8 mouse cellular contexts compared by ENCODE assay signal in the genomic region with DNA sequence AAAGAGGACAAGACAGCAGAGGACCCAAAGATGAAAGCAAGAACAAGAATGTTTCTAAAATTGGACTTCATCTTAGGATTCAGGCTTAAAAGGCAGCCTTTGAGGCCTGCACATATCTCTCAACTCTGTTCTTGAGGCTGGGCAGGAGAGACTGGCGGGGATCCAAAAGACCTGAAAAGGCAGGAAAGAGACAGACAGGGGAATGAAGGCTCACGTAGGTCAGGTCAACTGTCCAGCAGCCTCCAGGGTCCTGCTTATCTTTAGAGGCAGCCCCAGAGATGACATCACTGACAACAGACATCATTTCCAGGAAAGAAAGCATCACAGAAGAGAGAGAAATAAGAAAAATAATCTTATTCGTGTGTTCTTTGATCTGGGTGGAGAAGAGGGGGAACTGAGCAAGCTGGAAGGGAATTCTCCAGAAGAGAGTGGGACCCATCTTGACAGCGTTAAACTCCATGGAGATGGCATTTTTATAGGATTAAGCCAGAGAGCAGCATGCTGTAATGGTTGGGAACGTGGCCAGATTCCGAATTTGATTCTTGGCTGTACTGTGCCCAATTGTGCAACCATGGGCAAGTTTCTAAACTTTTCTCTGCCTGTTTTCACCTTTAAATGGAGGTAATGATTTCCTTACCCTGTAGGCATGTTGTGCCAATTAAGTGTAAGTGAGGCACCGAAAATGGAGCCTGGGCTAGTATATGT.
DNase-seq lines count a peak whose midpoint lies in the region; ATAC-seq and TF ChIP-seq lines count a peak whose summit lies in the region.

No protein-coding gene starts in this region.

- no peaks in the 10 kb centered on the region for H3K36me3 ChIP-seq in embryonic facial prominence, embryonic 14.5 days (ENCODE audit: control insufficient read depth, insufficient read depth, low read length)
- no peaks in the 10 kb centered on the region for H3K36me3 ChIP-seq in embryonic facial prominence, embryonic 10.5 days (replicated peaks)
- no peaks in the 10 kb centered on the region for H3K36me3 ChIP-seq in liver, adult 2 months (ENCODE audit: control insufficient read depth, insufficient read depth, low read length)
- no peaks in the 10 kb centered on the region for H3K36me3 ChIP-seq in liver, embryonic 11.5 days (ENCODE audit: control insufficient read depth, insufficient read depth, low read length)
- H3K36me3 ChIP-seq in limb, embryonic 15.5 days, result no peaks in the 10 kb centered on the region
- H3K36me3 ChIP-seq in intestine, embryonic 15.5 days, result no peaks in the 10 kb centered on the region

- WGBS in embryonic facial prominence, embryonic 14.5 days, result 41% methylated on average over 7 of the region's 7 CpGs
- WGBS in embryonic facial prominence, embryonic 10.5 days, result 82% methylated on average over 7 of the region's 7 CpGs
- 31% methylated on average over 7 of the region's 7 CpGs for WGBS in liver, adult 2 months
- WGBS in liver, embryonic 11.5 days, result 70% methylated on average over 7 of the region's 7 CpGs
- 38% methylated on average over 7 of the region's 7 CpGs for WGBS in limb, embryonic 15.5 days
- 68% methylated on average over 7 of the region's 7 CpGs for WGBS in intestine, embryonic 15.5 days

- H3K9ac ChIP-seq in embryonic facial prominence, embryonic 14.5 days (ENCODE audit: low read depth, low read length), result no peak overlapping the region
- no peak overlapping the region for H3K9ac ChIP-seq in liver, adult 2 months (ENCODE audit: low read depth, low read length)
- no peak overlapping the region for H3K9ac ChIP-seq in liver, embryonic 11.5 days (ENCODE audit: low read depth, low read length)
- H3K9ac ChIP-seq in limb, embryonic 15.5 days, result no peak overlapping the region
- H3K9ac ChIP-seq in intestine, embryonic 15.5 days, result no peak overlapping the region

- no peak for TF ChIP-seq CTCF in liver, adult 2 months (IDR thresholded peaks at IDR 0.05; ENCODE audit: low read depth, low read length)

- DNase-seq in embryonic facial prominence, embryonic 14.5 days (ENCODE audit: low spot score), result peak; percentile 77
- no peak for DNase-seq in embryonic facial prominence, embryonic 10.5 days (ENCODE audit: low spot score)
- peak; percentile 91 for DNase-seq in liver, adult 2 months (ENCODE audit: extremely low read depth, low read depth, low spot score)
- no peak for DNase-seq in liver, embryonic 11.5 days (ENCODE audit: low spot score)
- peak; percentile 62 for DNase-seq in cerebellum, adult 11-12 months
- no peak for DNase-seq in natural killer cell, adult 2 months (ENCODE audit: low spot score in 2 of 2)

- peaks cover 6% of the 10 kb centered on the region; the same call in 1 of the 2 replicates for H3K4me1 ChIP-seq in embryonic facial prominence, embryonic 14.5 days (ENCODE audit: control insufficient read depth, insufficient read depth, low read length)
- H3K4me1 ChIP-seq in embryonic facial prominence, embryonic 10.5 days, result no peaks in the 10 kb centered on the region
- H3K4me1 ChIP-seq in liver, adult 2 months (ENCODE audit: control insufficient read depth, insufficient read depth, low read length), result peaks cover 3% of the 10 kb centered on the region; the same call in 1 of the 2 replicates
- H3K4me1 ChIP-seq in liver, embryonic 11.5 days (replicated peaks; ENCODE audit: control insufficient read depth, insufficient read depth, low read length), result no peaks in the 10 kb centered on the region
- H3K4me1 ChIP-seq in limb, embryonic 15.5 days, result peaks cover 6% of the 10 kb centered on the region
- no peaks in the 10 kb centered on the region for H3K4me1 ChIP-seq in intestine, embryonic 15.5 days (replicated peaks)

- H3K27ac ChIP-seq in embryonic facial prominence, embryonic 14.5 days (replicated peaks; ENCODE audit: low read depth, low read length), result no peak overlapping the region
- H3K27ac ChIP-seq in embryonic facial prominence, embryonic 10.5 days (replicated peaks), result no peak overlapping the region
- H3K27ac ChIP-seq in liver, adult 2 months (replicated peaks; ENCODE audit: insufficient read depth, low read depth, low read length), result no peak overlapping the region
- H3K27ac ChIP-seq in liver, embryonic 11.5 days (ENCODE audit: low read depth, low read length), result no peak overlapping the region
- H3K27ac ChIP-seq in limb, embryonic 15.5 days, result no peak overlapping the region
- H3K27ac ChIP-seq in intestine, embryonic 15.5 days, result no peak overlapping the region

- H3K27me3 ChIP-seq in embryonic facial prominence, embryonic 14.5 days (replicated peaks; ENCODE audit: control insufficient read depth, insufficient read depth, low read length), result no peaks in the 10 kb centered on the region
- H3K27me3 ChIP-seq in embryonic facial prominence, embryonic 10.5 days (replicated peaks; ENCODE audit: low read depth, poor library complexity, severe bottlenecking), result no peaks in the 10 kb centered on the region
- H3K27me3 ChIP-seq in liver, adult 2 months (ENCODE audit: control insufficient read depth, insufficient read depth, low read length), result no peaks in the 10 kb centered on the region
- H3K27me3 ChIP-seq in liver, embryonic 11.5 days (replicated peaks; ENCODE audit: control insufficient read depth, insufficient read depth, low read length), result no peaks in the 10 kb centered on the region
- no peaks in the 10 kb centered on the region for H3K27me3 ChIP-seq in limb, embryonic 15.5 days
- H3K27me3 ChIP-seq in intestine, embryonic 15.5 days (replicated peaks), result no peaks in the 10 kb centered on the region

- ATAC-seq in embryonic facial prominence, embryonic 14.5 days (ENCODE audit: low read depth), result peak; percentile 44; the same call in 1 of the 2 replicates
- no peak for ATAC-seq in liver, embryonic 11.5 days (replicated peaks; ENCODE audit: low FRiP score)
- 0 out of 2 replicates have a peak, but pooled peaks have one; percentile 14 for ATAC-seq in limb, embryonic 15.5 days (ENCODE audit: insufficient number of reproducible peaks, low FRiP score, low TSS enrichment, low read depth)
- ATAC-seq in intestine, embryonic 15.5 days, result no peak

- no peaks in the 10 kb centered on the region for H3K9me3 ChIP-seq in embryonic facial prominence, embryonic 14.5 days (ENCODE audit: control insufficient read depth, low read length)
- H3K9me3 ChIP-seq in embryonic facial prominence, embryonic 10.5 days, result no peaks in the 10 kb centered on the region
- H3K9me3 ChIP-seq in liver, embryonic 11.5 days (ENCODE audit: control insufficient read depth, low read length), result no peaks in the 10 kb centered on the region
- no peaks in the 10 kb centered on the region for H3K9me3 ChIP-seq in limb, embryonic 15.5 days
- no peaks in the 10 kb centered on the region for H3K9me3 ChIP-seq in intestine, embryonic 15.5 days

- TF ChIP-seq POLR2A in liver, adult 2 months (IDR thresholded peaks at IDR 0.05; ENCODE audit: extremely low read depth, insufficient read depth, low read length), result no peak

- no peaks in the 10 kb centered on the region for H3K79me2 ChIP-seq in liver, adult 2 months (ENCODE audit: control insufficient read depth, insufficient read depth, low read length)

- no peak overlapping the region for H3K4me3 ChIP-seq in embryonic facial prominence, embryonic 14.5 days (ENCODE audit: low read depth, low read length)
- H3K4me3 ChIP-seq in embryonic facial prominence, embryonic 10.5 days, result no peak overlapping the region
- no peak overlapping the region for H3K4me3 ChIP-seq in liver, adult 2 months (ENCODE audit: insufficient read depth, low read depth, low read length)
- no peak overlapping the region for H3K4me3 ChIP-seq in liver, embryonic 11.5 days (ENCODE audit: low read depth, low read length)
- no peak overlapping the region for H3K4me3 ChIP-seq in limb, embryonic 15.5 days
- no peak overlapping the region for H3K4me3 ChIP-seq in intestine, embryonic 15.5 days (replicated peaks)

- H3K4me2 ChIP-seq in embryonic facial prominence, embryonic 14.5 days (ENCODE audit: low read depth, low read length), result no peak overlapping the region
- H3K4me2 ChIP-seq in liver, embryonic 11.5 days, result no peak overlapping the region
- no peak overlapping the region for H3K4me2 ChIP-seq in limb, embryonic 15.5 days
- no peak overlapping the region for H3K4me2 ChIP-seq in intestine, embryonic 15.5 days (replicated peaks)

Comparison
In these comparisons a context has a peak if more than half of its experiments do, and no peak if none do; other contexts are left out.
1. DNase-seq: peak in embryonic facial prominence, embryonic 14.5 days (single experiment), liver, adult 2 months (single experiment) and cerebellum, adult 11-12 months (single experiment); none in embryonic facial prominence, embryonic 10.5 days (single experiment), liver, embryonic 11.5 days (single experiment) and natural killer cell, adult 2 months (0 of 2).
2. ATAC-seq: peak in embryonic facial prominence, embryonic 14.5 days (single experiment) and limb, embryonic 15.5 days (single experiment); none in liver, embryonic 11.5 days (single experiment) and intestine, embryonic 15.5 days (single experiment).